Mouse (Mus musculus): ENCODE measurements around the gene Hhat. TPM values are rescaled to one million over a fixed set of nuclear protein-coding genes. Genes with fewer than 3 reads are reported as not detected.

The Hhat gene
- total and polyA plus RNA-seq, 2 experiments from 2014 or later = 4.0 to 13.2 TPM

DNA sequence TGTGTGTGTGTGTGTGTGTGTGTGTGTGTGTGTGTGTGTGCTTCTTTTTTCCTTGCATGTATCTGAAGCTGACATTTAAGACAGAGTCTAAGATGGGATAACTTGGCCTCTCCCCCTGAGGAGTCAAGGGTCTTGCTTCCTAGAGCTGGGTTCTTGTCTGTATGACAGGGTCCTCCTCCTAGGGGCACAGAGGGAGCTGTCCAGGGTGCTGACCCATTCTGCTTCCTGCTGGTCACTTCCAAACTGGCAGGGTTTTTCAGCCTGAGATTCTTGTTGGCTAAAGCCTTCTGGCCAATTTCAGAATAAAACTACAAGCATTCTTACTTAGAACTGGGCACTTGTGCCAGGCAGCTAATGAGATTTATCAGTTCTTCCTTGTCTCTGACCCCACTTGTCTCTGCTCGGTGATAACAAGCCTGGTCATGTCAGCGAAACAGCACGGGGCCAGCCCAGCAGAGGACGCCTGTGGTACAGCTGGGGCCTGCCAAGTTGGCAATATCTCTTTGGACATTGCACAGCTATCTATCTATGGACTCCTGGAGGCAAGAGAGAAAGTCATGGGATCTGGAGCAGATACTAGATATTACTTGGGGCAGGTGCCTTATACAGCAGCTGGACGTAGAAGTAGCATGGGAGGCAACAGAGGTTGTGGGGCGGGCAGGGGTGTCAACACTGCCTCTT, 313.4 kb downstream of the Hhat start:
- Histone ChIP-seq H3K27me3 (ENCODE audit: control insufficient read depth, insufficient read depth, low read length) (no peaks in the 10 kb centered on the region), H3K4me1 (ENCODE audit: control insufficient read depth, insufficient read depth) (peaks cover 3% of the 10 kb centered on the region; the same call in 1 of the 2 replicates), H3K4me3 (ENCODE audit: low read depth, low read length) (no peak overlapping the region), H3K36me3 (replicated peaks; ENCODE audit: control insufficient read depth, insufficient read depth, low read length) (no peaks in the 10 kb centered on the region), H3K9ac (replicated peaks; ENCODE audit: low read depth, low read length) (no peak overlapping the region), H3K9me3 (replicated peaks; ENCODE audit: control insufficient read depth, low read length) (no peaks in the 10 kb centered on the region), H3K4me2 (ENCODE audit: low read depth, low read length) (no peak overlapping the region), H3K27ac (ENCODE audit: low read depth) (no peak overlapping the region)
- 55% methylated on average over 6 of the region's 6 CpGs for WGBS
- TF ChIP-seq EP300 (IDR thresholded peaks at IDR 0.05; ENCODE audit: low read depth) (no peak), CTCF (IDR thresholded peaks at IDR 0.05; ENCODE audit: low read depth) (no peak)
- ATAC-seq (ENCODE audit: insufficient read depth, low read depth) (no peak), DNase-seq (ENCODE audit: low spot score) (no peak)

DNA sequence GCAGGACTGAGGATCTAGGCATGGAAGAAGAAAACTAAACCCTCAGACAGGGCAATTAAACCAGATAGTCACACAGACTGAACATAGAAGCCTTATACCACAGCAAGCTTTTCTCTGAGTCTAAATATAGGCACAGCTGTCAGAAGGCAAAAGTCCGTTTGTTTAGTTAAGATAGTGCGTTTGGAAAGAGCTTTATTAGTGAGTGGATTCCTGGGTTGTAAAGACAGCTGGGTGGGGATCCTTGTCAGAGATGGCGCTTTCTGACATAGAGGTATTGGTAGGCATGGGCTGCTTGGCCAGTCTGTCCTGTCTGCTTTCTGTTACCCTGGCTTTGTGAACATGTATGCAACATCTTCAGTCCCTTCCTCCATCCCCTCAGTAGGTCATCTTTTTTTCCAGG, 314.0 kb downstream of the Hhat start:
- H3K27me3 ChIP-seq (ENCODE audit: control insufficient read depth, insufficient read depth, low read length) = no peaks in the 10 kb centered on the region
- H3K9ac ChIP-seq (replicated peaks; ENCODE audit: low read depth, low read length) = no peak overlapping the region
- no peak for TF ChIP-seq CTCF (IDR thresholded peaks at IDR 0.05; ENCODE audit: low read depth)
- no peak for TF ChIP-seq EP300 (IDR thresholded peaks at IDR 0.05; ENCODE audit: low read depth)
- H3K27ac ChIP-seq (ENCODE audit: low read depth) = no peak overlapping the region
- WGBS = 32% methylated on average over 3 of the region's 3 CpGs
- H3K4me1 ChIP-seq (ENCODE audit: control insufficient read depth, insufficient read depth) = peaks cover 3% of the 10 kb centered on the region; the same call in 1 of the 2 replicates
- no peaks in the 10 kb centered on the region for H3K36me3 ChIP-seq (replicated peaks; ENCODE audit: control insufficient read depth, insufficient read depth, low read length)
- H3K9me3 ChIP-seq (replicated peaks; ENCODE audit: control insufficient read depth, low read length) = no peaks in the 10 kb centered on the region
- no peak overlapping the region for H3K4me3 ChIP-seq (ENCODE audit: low read depth, low read length)
- ATAC-seq (ENCODE audit: insufficient read depth, low read depth) (no peak), DNase-seq (ENCODE audit: low spot score) (no peak)
- H3K4me2 ChIP-seq (ENCODE audit: low read depth, low read length) = no peak overlapping the region

DNA sequence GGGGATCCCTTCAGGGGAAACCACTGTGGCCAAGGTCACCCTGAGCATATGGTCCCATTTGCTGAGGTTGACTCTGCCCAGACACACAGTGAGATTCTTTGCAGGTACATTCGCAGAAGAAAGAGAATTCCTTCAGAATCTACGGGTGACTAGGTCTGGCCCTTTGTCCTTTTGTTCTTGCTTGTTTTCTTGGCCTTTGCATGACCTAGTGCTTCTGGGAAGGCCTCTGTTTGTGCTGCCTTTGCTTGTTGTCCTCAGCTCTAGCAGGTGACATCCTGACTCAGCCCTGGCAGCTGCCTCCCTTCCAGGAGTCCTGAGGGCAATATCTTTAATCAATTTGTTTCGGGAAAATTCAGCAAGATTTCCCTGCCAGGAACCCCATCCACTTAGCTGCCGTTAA, 316.0 kb downstream of the Hhat start:
- Histone ChIP-seq H3K4me1 (ENCODE audit: control insufficient read depth, insufficient read depth) (peaks cover 5% of the 10 kb centered on the region; the same call in 1 of the 2 replicates), H3K9ac (replicated peaks; ENCODE audit: low read depth, low read length) (no peak overlapping the region), H3K27me3 (ENCODE audit: control insufficient read depth, insufficient read depth, low read length) (no peaks in the 10 kb centered on the region), H3K27ac (ENCODE audit: low read depth) (no peak overlapping the region), H3K36me3 (replicated peaks; ENCODE audit: control insufficient read depth, insufficient read depth, low read length) (no peaks in the 10 kb centered on the region), H3K9me3 (replicated peaks; ENCODE audit: control insufficient read depth, low read length) (no peaks in the 10 kb centered on the region), H3K4me2 (ENCODE audit: low read depth, low read length) (no peak overlapping the region), H3K4me3 (ENCODE audit: low read depth, low read length) (no peak overlapping the region)
- WGBS = 45% methylated on average over 4 of the region's 4 CpGs
- TF ChIP-seq EP300 (IDR thresholded peaks at IDR 0.05; ENCODE audit: low read depth) (no peak), CTCF (IDR thresholded peaks at IDR 0.05; ENCODE audit: low read depth) (no peak)
- ATAC-seq (ENCODE audit: insufficient read depth, low read depth) (no peak), DNase-seq (ENCODE audit: low spot score) (no peak)

DNA sequence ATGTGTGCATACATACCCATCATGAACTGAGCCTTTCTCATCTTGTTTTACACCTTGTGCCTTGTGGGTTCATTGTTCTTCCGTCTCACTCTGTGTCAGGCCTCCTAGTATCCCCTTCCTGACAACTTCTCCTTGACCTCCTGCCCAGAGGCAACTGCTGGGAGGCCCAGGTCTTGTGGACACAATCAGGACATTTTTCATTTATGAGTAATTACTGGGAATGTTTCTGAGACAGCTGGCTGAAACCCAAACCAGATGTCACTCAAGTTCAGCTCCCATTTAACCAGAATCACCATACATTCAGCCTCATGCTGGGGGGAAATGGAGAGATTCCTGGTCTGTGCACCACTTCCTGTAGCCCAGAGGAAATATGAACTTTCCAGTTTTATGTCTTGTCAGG, 316.5 kb downstream of the Hhat start:
- no peaks in the 10 kb centered on the region for H3K36me3 ChIP-seq (replicated peaks; ENCODE audit: control insufficient read depth, insufficient read depth, low read length)
- H3K27me3 ChIP-seq (ENCODE audit: control insufficient read depth, insufficient read depth, low read length) = no peaks in the 10 kb centered on the region
- no peak overlapping the region for H3K4me3 ChIP-seq (ENCODE audit: low read depth, low read length)
- no peak overlapping the region for H3K9ac ChIP-seq (replicated peaks; ENCODE audit: low read depth, low read length)
- no peaks in the 10 kb centered on the region for H3K9me3 ChIP-seq (replicated peaks; ENCODE audit: control insufficient read depth, low read length)
- 30% methylated on average over 1 of the region's 1 CpGs for WGBS
- H3K4me1 ChIP-seq (ENCODE audit: control insufficient read depth, insufficient read depth) = peaks cover 8% of the 10 kb centered on the region; the same call in 1 of the 2 replicates
- no peak overlapping the region for H3K4me2 ChIP-seq (ENCODE audit: low read depth, low read length)
- ATAC-seq (ENCODE audit: insufficient read depth, low read depth) (no peak), DNase-seq (ENCODE audit: low spot score) (no peak)
- H3K27ac ChIP-seq (ENCODE audit: low read depth) = no peak overlapping the region
- TF ChIP-seq EP300 (IDR thresholded peaks at IDR 0.05; ENCODE audit: low read depth) (no peak), CTCF (IDR thresholded peaks at IDR 0.05; ENCODE audit: low read depth) (no peak)

DNA sequence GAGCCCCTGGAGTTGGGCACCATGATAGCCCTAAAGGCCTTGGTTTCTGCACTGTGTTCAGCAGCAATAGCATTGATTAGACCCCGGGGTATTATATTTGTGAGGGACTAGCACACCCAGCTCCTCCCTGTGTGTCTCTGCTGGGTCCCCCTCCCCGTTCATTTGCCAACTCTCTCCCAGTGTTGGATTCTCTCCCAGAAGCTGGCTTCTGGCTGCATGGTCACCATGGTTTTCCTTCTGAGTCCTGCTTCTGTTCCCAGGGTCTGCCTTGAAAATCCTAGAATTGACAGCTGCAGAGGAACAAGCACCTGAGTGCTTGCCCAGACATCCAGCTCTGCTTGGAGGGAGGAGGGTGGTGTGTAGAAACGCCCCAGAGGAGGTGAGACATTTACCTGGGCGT, 319.3 kb downstream of the Hhat start:
- no peak overlapping the region for H3K4me3 ChIP-seq (ENCODE audit: low read depth, low read length)
- no peak for ATAC-seq (ENCODE audit: insufficient read depth, low read depth)
- 53% methylated on average over 4 of the region's 4 CpGs for WGBS

DNA sequence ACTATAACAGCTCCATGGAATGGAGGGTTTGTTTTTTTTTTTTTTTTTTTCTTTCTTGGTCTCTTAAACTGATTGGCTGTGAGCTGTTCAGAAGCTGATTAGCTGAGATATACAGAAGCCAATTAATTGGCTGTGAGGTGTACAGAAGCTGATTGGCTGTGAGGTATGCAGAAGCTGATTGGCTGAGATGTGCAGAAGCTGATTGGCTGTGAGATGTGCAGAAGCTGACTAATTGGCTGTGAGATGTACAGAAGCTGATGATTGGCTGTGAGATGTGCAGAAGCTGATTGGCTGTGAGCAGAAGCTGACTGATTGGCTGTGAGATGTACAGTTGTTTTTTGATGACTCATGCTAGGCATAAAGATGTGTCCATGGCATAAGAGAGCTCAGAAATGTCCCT, 320.6 kb downstream of the Hhat start:
- ATAC-seq (ENCODE audit: insufficient read depth, low read depth) (no peak), DNase-seq (ENCODE audit: low spot score) (no peak)
- Histone ChIP-seq H3K4me3 (ENCODE audit: low read depth, low read length) (no peak overlapping the region), H3K4me2 (ENCODE audit: low read depth, low read length) (no peak overlapping the region), H3K4me1 (ENCODE audit: control insufficient read depth, insufficient read depth) (0 out of 2 replicates have a peak, but pooled peaks cover 5% of the 10 kb centered on the region), H3K9me3 (replicated peaks; ENCODE audit: control insufficient read depth, low read length) (no peaks in the 10 kb centered on the region), H3K27me3 (ENCODE audit: control insufficient read depth, insufficient read depth, low read length) (no peaks in the 10 kb centered on the region), H3K36me3 (replicated peaks; ENCODE audit: control insufficient read depth, insufficient read depth, low read length) (no peaks in the 10 kb centered on the region), H3K9ac (replicated peaks; ENCODE audit: low read depth, low read length) (no peak overlapping the region), H3K27ac (ENCODE audit: low read depth) (no peak overlapping the region)
- TF ChIP-seq CTCF (IDR thresholded peaks at IDR 0.05; ENCODE audit: low read depth) (no peak), EP300 (IDR thresholded peaks at IDR 0.05; ENCODE audit: low read depth) (no peak)

More for the DNA sequence above, 319.3 kb downstream of the Hhat start:
- no peak overlapping the region for H3K27ac ChIP-seq (ENCODE audit: low read depth)
- H3K27me3 ChIP-seq (ENCODE audit: control insufficient read depth, insufficient read depth, low read length) = no peaks in the 10 kb centered on the region
- no peak for DNase-seq (ENCODE audit: low spot score)
- no peaks in the 10 kb centered on the region for H3K36me3 ChIP-seq (replicated peaks; ENCODE audit: control insufficient read depth, insufficient read depth, low read length)
- TF ChIP-seq EP300 (IDR thresholded peaks at IDR 0.05; ENCODE audit: low read depth) = no peak
- no peak for TF ChIP-seq CTCF (IDR thresholded peaks at IDR 0.05; ENCODE audit: low read depth)
- 0 out of 2 replicates have a peak, but pooled peaks cover 5% of the 10 kb centered on the region for H3K4me1 ChIP-seq (ENCODE audit: control insufficient read depth, insufficient read depth)
- no peak overlapping the region for H3K9ac ChIP-seq (replicated peaks; ENCODE audit: low read depth, low read length)
- no peak overlapping the region for H3K4me2 ChIP-seq (ENCODE audit: low read depth, low read length)
- H3K9me3 ChIP-seq (replicated peaks; ENCODE audit: control insufficient read depth, low read length) = no peaks in the 10 kb centered on the region

Measured in heart, postnatal 0 days (tissue).